Mouse (Mus musculus) MEL (cell line): ENCODE data around the gene Cntn2. TPM values are rescaled to one million over a fixed set of nuclear protein-coding genes. Genes with fewer than 3 reads are reported as not detected.

ENCODE experiments used
- DNase-seq: peaks from one replicate; pipeline ENCODE4 v3.0.0; 2011; ENCODE audit warnings: low read depth, low spot score
- H3K27ac ChIP-seq: 2 replicates; pipeline ENCODE4 v1.5.1; 2012; ENCODE audit warnings: low read depth, mild to moderate bottlenecking, control low read depth, low read length, moderate library complexity; ENCODE audit not compliant: control insufficient read depth
- H3K27me3 ChIP-seq, 2 experiments: fragments of 150-350 bp in 1 of 2; sonication (generic) in 1 of 2; 2 replicates each; pipeline ENCODE4 v1.6.1; 2012; ENCODE audit warnings: low read length in 2 of 2, mild to moderate bottlenecking in 2 of 2, improper control_type of control experiment in 1 of 2, moderate library complexity in 1 of 2; ENCODE audit not compliant: insufficient read depth in 2 of 2, control insufficient read depth in 1 of 2
- H3K36me3 ChIP-seq, 2 experiments: 2 replicates each; pipeline ENCODE4 v1.6.1; 2012 to 2014; ENCODE audit warnings: low read length in 2 of 2, improper control_type of control experiment in 1 of 2, inconsistent platforms in 1 of 2, mild to moderate bottlenecking in 1 of 2; ENCODE audit not compliant: insufficient read depth in 2 of 2, control insufficient read depth in 1 of 2
- H3K4me1 ChIP-seq, 2 experiments: fragments of 150-350 bp in 1 of 2; sonication (generic) in 1 of 2; 2 replicates each; pipeline ENCODE4 v1.6.1; 2012; ENCODE audit warnings: low read length in 2 of 2, improper control_type of control experiment in 1 of 2, mild to moderate bottlenecking in 1 of 2; ENCODE audit not compliant: insufficient read depth in 2 of 2, control insufficient read depth in 1 of 2
- H3K4me3 ChIP-seq, 2 experiments: fragments of 150-350 bp in 1 of 2; sonication (generic) in 1 of 2; 2 replicates each; pipeline ENCODE4 v1.5.1; 2012; ENCODE audit warnings: low read depth in 2 of 2, low read length in 2 of 2, mild to moderate bottlenecking in 2 of 2, moderate library complexity in 2 of 2, control low read depth in 1 of 2, improper control_type of control experiment in 1 of 2; ENCODE audit not compliant: control insufficient read depth in 1 of 2, insufficient read depth in 1 of 2
- H3K79me2 ChIP-seq: 2 replicates; pipeline ENCODE4 v1.6.1; 2012; ENCODE audit warnings: mild to moderate bottlenecking, low read length, moderate library complexity; ENCODE audit not compliant: control insufficient read depth, poor library complexity, insufficient read depth
- H3K9ac ChIP-seq: 2 replicates; pipeline ENCODE4 v1.6.1; 2012; ENCODE audit warnings: low read depth, mild to moderate bottlenecking, control low read depth, low read length, moderate library complexity; ENCODE audit not compliant: control insufficient read depth, poor library complexity, severe bottlenecking
- H3K9me3 ChIP-seq: fragments of 150-350 bp; sonication (generic); replicated peaks from 2 replicates; pipeline ENCODE4 v1.6.1; 2012; ENCODE audit warnings: mild to moderate bottlenecking, low read length, improper control_type of control experiment, moderate library complexity; ENCODE audit not compliant: insufficient read depth
- BHLHE40 ChIP-seq: IDR thresholded peaks from 2 replicates; pipeline ENCODE4 v1.6.1; 2012; ENCODE audit warnings: low read depth, mild to moderate bottlenecking, inconsistent platforms, low read length, improper control_type of control experiment, borderline replicate concordance
- E2F4 ChIP-seq: IDR thresholded peaks from 2 replicates; pipeline ENCODE4 v1.6.1; 2011; ENCODE audit warnings: low read depth, low read length, improper control_type of control experiment, borderline replicate concordance
- EP300 ChIP-seq, 2 experiments: IDR thresholded peaks; 2 replicates each; pipeline ENCODE4 v1.6.1; 2011; ENCODE audit warnings: improper control_type of control experiment in 2 of 2, low read length in 2 of 2, low read depth in 1 of 2, mild to moderate bottlenecking in 1 of 2
- ETS1 ChIP-seq: IDR thresholded peaks from 2 replicates; pipeline ENCODE4 v1.6.1; 2012; ENCODE audit warnings: low read depth, mild to moderate bottlenecking, inconsistent platforms, low read length, improper control_type of control experiment, moderate library complexity
- GABPA ChIP-seq: IDR thresholded peaks from 2 replicates; pipeline ENCODE4 v1.6.1; 2012; ENCODE audit warnings: low read depth, mild to moderate bottlenecking, inconsistent platforms, low read length, improper control_type of control experiment, moderate library complexity
- GATA1 ChIP-seq: IDR thresholded peaks from 2 replicates; pipeline ENCODE4 v1.6.1; 2011; ENCODE audit warnings: low read depth, low read length, improper control_type of control experiment
- HCFC1 ChIP-seq: IDR thresholded peaks from 2 replicates; pipeline ENCODE4 v1.6.1; 2012; ENCODE audit warnings: low read depth, mild to moderate bottlenecking, inconsistent platforms, low read length, improper control_type of control experiment, moderate library complexity
- JUND ChIP-seq: IDR thresholded peaks from 2 replicates; pipeline ENCODE4 v1.6.1; 2011; ENCODE audit warnings: low read depth, mild to moderate bottlenecking, improper control_type of control experiment, low read length
- MAFK ChIP-seq: IDR thresholded peaks from 2 replicates; pipeline ENCODE4 v1.6.1; 2011; ENCODE audit warnings: low read depth, mild to moderate bottlenecking, low read length, improper control_type of control experiment, borderline replicate concordance
- MAZ ChIP-seq: IDR thresholded peaks from 2 replicates; pipeline ENCODE4 v1.6.1; 2012; ENCODE audit warnings: low read depth, mild to moderate bottlenecking, inconsistent platforms, low read length, improper control_type of control experiment
- MEF2A ChIP-seq: IDR thresholded peaks from 2 replicates; pipeline ENCODE4 v1.6.1; 2014; ENCODE audit warnings: low read depth, mild to moderate bottlenecking, inconsistent platforms, low read length, improper control_type of control experiment; ENCODE audit not compliant: poor library complexity, insufficient replicate concordance, severe bottlenecking; ENCODE audit errors: extremely low read depth
- MXI1 ChIP-seq: IDR thresholded peaks from 2 replicates; pipeline ENCODE4 v1.6.1; 2011; ENCODE audit warnings: mild to moderate bottlenecking, low read depth, low read length, improper control_type of control experiment
- MYC ChIP-seq: IDR thresholded peaks from 2 replicates; pipeline ENCODE4 v1.6.1; 2011; ENCODE audit warnings: low read depth, mild to moderate bottlenecking, low read length, improper control_type of control experiment, moderate library complexity
- NELFE ChIP-seq: IDR thresholded peaks from 2 replicates; pipeline ENCODE4 v1.6.1; 2011; ENCODE audit warnings: low read depth, low read length, improper control_type of control experiment
- POLR2A ChIP-seq, 2 experiments: IDR thresholded peaks; 2 replicates each; pipeline ENCODE4 v1.6.1; 2011 to 2012; ENCODE audit warnings: low read length in 2 of 2, mild to moderate bottlenecking in 2 of 2, control low read depth in 1 of 2, improper control_type of control experiment in 1 of 2, low read depth in 1 of 2, moderate library complexity in 1 of 2; ENCODE audit not compliant: control insufficient read depth in 1 of 2, insufficient read depth in 1 of 2, poor library complexity in 1 of 2
- RAD21 ChIP-seq: IDR thresholded peaks from 2 replicates; pipeline ENCODE4 v1.6.1; 2011; ENCODE audit warnings: mild to moderate bottlenecking, low read depth, low read length, improper control_type of control experiment
- RCOR1 ChIP-seq: IDR thresholded peaks from 2 replicates; pipeline ENCODE4 v1.6.1; 2012; ENCODE audit warnings: low read depth, mild to moderate bottlenecking, inconsistent platforms, low read length, improper control_type of control experiment
- SIN3A ChIP-seq: IDR thresholded peaks from 2 replicates; pipeline ENCODE4 v1.6.1; 2012; ENCODE audit warnings: low read length, improper control_type of control experiment, inconsistent platforms
- TAL1 ChIP-seq: IDR thresholded peaks from 2 replicates; pipeline ENCODE4 v1.6.1; 2012; ENCODE audit warnings: mild to moderate bottlenecking, inconsistent platforms, low read length, moderate library complexity, mixed read lengths
- TCF12 ChIP-seq: IDR thresholded peaks from 2 replicates; pipeline ENCODE4 v1.6.1; 2014; ENCODE audit warnings: low read depth, mild to moderate bottlenecking, inconsistent platforms, low read length, improper control_type of control experiment, moderate library complexity
- USF2 ChIP-seq, 2 experiments: IDR thresholded peaks; 2 replicates each; pipeline ENCODE4 v1.6.1; 2011 to 2012; ENCODE audit warnings: improper control_type of control experiment in 2 of 2, low read length in 2 of 2, borderline replicate concordance in 1 of 2, inconsistent platforms in 1 of 2, low read depth in 1 of 2, mild to moderate bottlenecking in 1 of 2; ENCODE audit not compliant: insufficient read depth in 1 of 2
- ZC3H11A ChIP-seq: IDR thresholded peaks from 2 replicates; pipeline ENCODE4 v1.6.1; 2012; ENCODE audit warnings: low read depth, mild to moderate bottlenecking, inconsistent platforms, low read length, improper control_type of control experiment
- ZMIZ1 ChIP-seq: IDR thresholded peaks from 2 replicates; pipeline ENCODE4 v1.6.1; 2012; ENCODE audit warnings: low read depth, mild to moderate bottlenecking, inconsistent platforms, low read length, improper control_type of control experiment, moderate library complexity
- ZNF384 ChIP-seq: IDR thresholded peaks from 2 replicates; pipeline ENCODE4 v1.6.1; 2012; ENCODE audit warnings: low read depth, mild to moderate bottlenecking, inconsistent platforms, low read length, improper control_type of control experiment
- polyA plus RNA-seq, 2 experiments: library from polyadenylated mRNA; stranded (reverse) in 1 of 2; unstranded in 1 of 2; fragments of >175 nt in 1 of 2; fragments of >200 nt in 1 of 2; gene quantifications; 2 replicates each; pipeline versions ENCODE4 v1.2.1 to v1.2.4; 2012; ENCODE audit warnings: low replicate concordance in 2 of 2, low read depth in 1 of 2; ENCODE audit not compliant: insufficient read length in 2 of 2, insufficient read depth in 1 of 2, missing spikeins in 1 of 2
- total RNA-seq: library from RNA; depleted of rRNA; stranded (reverse); fragments of 300-350 nt; gene quantifications from 2 replicates; pipeline ENCODE4 v1.2.3, GENCODE M21; 2012

The Cntn2 gene
- total and polyA plus RNA-seq, 3 experiments = not detected

- Histone ChIP-seq H3K4me3 (no peak overlapping the region), H3K27me3 (peaks cover 6 to 14% of the 10 kb centered on the region in 2 experiments; a peak in 3 of 4 replicates), H3K36me3 (no peaks in the 10 kb centered on the region), H3K79me2 (no peaks in the 10 kb centered on the region), H3K4me1 (no peaks in the 10 kb centered on the region), H3K9me3 (no peaks in the 10 kb centered on the region), H3K9ac (no peak overlapping the region), H3K27ac (no peak overlapping the region)
- no peak for DNase-seq
- TF ChIP-seq TAL1 (no peak), MYC (no peak), TCF12 (no peak), E2F4 (no peak), GABPA (no peak), POLR2A (IDR thresholded peaks at IDR 0.05; ENCODE audit: control insufficient read depth in 1 of 2, insufficient read depth in 1 of 2, low read depth in 1 of 2, low read length in 2 of 2, poor library complexity in 1 of 2) (no peak), RAD21 (no peak), NELFE (no peak), JUND (no peak), EP300 (IDR thresholded peaks at IDR 0.05; ENCODE audit: low read depth in 1 of 2, low read length in 2 of 2) (no peak), ETS1 (no peak), MEF2A (no peak), MAZ (no peak), ZC3H11A (no peak), BHLHE40 (no peak), RCOR1 (no peak)
Observed at GRCm38 (mm10) chr1:132530631-132531191, 12.3 kb downstream of the Cntn2 start.

- no peak overlapping the region for H3K9ac ChIP-seq
- H3K9me3 ChIP-seq = no peaks in the 10 kb centered on the region
- no peak for DNase-seq
- H3K4me1 ChIP-seq = no peaks in the 10 kb centered on the region
- TF ChIP-seq GABPA (no peak), ZMIZ1 (no peak), JUND (no peak), GATA1 (no peak), MAFK (no peak), MXI1 (no peak), ZNF384 (no peak), NELFE (no peak), SIN3A (no peak), HCFC1 (no peak), USF2 (IDR thresholded peaks at IDR 0.05; ENCODE audit: borderline replicate concordance in 1 of 2, insufficient read depth in 1 of 2, low read depth in 1 of 2, low read length in 2 of 2) (no peak)
- no peak overlapping the region for H3K27ac ChIP-seq
- no peak overlapping the region for H3K4me3 ChIP-seq
- H3K79me2 ChIP-seq = no peaks in the 10 kb centered on the region
- peaks cover 6 to 12% of the 10 kb centered on the region in 2 experiments; a peak in 3 of 4 replicates for H3K27me3 ChIP-seq
- no peaks in the 10 kb centered on the region for H3K36me3 ChIP-seq
Observed at GRCm38 (mm10) chr1:132528647-132529334, 14.3 kb downstream of the Cntn2 start.
